Mouse (Mus musculus): ENCODE results near the gene Akap2.

The Akap2 gene

DNA sequence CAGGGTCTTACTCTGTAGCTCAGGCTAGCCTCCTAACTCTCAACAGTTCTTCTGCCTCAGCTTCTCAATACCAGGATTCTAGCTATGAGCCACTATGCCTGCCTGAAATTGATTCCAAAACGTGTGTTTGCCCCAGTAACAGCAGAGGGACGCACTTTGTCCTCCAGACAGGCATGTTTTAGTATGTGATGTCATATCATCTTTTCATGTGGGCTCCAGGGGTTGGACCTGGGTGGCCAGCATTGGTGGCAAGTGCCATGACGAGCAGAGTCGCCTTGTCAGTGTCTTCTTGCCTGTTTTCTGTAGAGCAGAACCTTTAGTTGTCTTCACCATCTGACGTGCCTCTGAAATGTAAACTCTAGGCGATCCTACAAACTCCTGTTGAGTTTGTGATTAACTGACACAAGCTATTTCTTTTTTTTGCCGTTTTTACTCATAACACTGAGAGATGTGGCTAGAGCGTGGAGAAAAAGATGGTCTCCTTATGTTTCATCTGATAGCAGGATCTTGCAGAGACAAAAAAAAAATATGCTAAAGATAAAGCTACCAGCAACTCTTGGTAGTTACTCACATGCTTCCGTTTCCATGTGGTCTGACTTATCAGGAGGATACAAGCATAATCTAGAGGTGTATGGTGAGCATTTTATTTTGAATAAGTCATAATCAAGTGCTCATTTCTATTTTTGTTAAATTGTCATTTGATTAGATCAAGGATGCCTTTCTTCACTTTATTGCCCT lies 80.3 kb downstream of the Akap2 start:
- no peak for DNase-seq (ENCODE audit: low read depth, low spot score)

GRCm38 (mm10) chr4:57798286-57799018 lies 81.0 kb downstream of the Akap2 start:
- no peak for DNase-seq (ENCODE audit: low read depth, low spot score)

GRCm38 (mm10) chr4:57799297-57799696 lies 81.8 kb downstream of the Akap2 start:
- no peak for DNase-seq (ENCODE audit: low read depth, low spot score)

DNA sequence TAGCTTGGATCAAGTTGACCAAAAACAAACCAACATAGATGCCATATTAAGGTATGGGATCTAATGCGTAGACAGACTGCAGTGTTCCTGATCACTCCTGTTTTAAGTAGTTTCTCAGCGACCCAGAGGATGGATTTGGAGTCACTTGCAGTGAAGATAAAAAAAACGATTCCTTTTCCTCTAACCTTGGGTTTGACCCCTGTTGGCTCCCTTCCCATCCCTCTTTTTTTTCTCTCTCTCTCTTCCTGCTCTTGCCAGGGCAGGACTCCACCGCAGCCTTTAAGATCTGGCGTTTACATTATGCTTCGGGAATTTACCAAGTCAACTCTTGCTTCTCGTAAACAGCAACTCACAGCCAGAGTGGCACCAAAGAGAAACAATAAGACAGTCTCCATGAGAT lies 83.8 kb downstream of the Akap2 start:
- DNase-seq (ENCODE audit: low read depth, low spot score): no peak

DNA sequence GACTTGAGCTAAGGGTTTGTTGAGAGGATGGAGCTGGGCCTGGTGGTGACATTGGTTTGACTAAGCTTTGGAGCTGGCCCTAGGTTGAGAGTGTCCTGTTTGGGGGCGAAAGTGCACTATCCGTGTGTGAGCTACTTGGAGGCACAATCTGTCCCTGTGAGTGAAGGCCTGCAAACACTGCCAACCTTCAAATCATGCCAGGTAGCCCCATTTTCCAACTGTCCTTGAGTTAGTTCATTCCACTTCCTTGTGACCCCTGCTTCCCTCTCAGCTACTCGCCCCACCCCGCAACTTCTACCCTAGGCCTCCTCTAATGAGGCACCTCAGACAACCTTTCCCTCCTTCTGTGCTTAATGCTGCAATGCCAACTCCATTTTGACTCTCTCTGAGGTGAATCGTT lies 84.5 kb downstream of the Akap2 start:
- no peak for DNase-seq (ENCODE audit: low read depth, low spot score)

- no peak for DNase-seq (ENCODE audit: low read depth, low spot score)
These were observed 85.0 kb downstream of the Akap2 start for GRCm38 (mm10) chr4:57802411-57802810.

DNA sequence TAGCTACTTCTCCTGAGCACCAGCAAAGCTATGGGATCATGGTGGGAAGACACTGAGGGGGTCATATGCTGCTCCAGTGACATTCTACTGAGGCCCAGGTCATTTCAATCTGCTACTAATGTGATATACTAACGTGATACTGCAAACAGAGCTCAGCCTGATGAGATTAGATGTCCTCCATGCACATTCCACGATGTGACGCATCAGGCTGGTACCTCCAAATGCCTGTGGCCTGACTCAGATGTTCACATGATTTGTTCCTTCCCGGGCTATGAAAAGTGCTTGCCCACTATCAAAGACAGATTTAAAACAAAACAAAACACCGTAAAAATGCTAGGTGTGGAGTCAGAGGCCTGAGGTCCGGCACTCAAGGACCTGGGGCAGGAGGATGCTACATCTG lies 87.4 kb downstream of the Akap2 start:
- no peak for DNase-seq (ENCODE audit: low read depth, low spot score)

GRCm38 (mm10) chr4:57809449-57809848 lies 92.0 kb downstream of the Akap2 start:
- DNase-seq (ENCODE audit: low read depth, low spot score): no peak

GRCm38 (mm10) chr4:57812075-57812474 lies 94.6 kb downstream of the Akap2 start:
- no peak for DNase-seq (ENCODE audit: low read depth, low spot score)

DNA sequence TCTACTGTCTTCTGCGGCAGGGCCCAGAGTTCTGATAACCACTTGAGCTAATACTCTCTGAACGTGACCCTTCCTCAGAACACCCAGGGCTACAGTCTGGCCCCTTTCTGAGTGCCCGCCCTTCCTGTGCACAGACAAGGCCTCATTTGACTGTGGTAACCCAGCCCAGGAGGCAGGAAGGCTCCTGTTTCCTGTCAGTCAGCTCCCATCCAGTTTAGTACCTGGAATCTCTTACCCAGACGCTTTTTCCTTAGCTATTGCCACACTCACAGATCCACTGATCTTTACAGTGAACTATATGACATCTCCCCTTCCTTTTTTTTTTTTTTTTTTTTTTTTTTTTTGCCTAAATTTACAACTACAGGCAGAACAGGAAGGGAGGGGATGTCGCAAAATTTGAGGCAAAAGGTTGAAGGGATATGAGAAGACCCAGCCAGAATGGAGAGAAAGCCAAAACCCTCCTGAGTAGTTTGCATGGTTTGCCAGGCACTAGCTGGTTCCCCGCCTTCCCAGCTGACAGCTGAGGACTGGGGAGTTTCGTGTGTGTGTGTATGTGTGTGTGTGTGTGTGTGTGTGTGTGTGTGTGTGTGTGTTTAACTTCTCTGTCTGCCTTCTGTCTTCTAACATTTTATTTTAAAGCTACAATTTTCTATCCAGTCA lies 95.6 kb downstream of the Akap2 start:
- no peak for DNase-seq (ENCODE audit: low read depth, low spot score)

DNA sequence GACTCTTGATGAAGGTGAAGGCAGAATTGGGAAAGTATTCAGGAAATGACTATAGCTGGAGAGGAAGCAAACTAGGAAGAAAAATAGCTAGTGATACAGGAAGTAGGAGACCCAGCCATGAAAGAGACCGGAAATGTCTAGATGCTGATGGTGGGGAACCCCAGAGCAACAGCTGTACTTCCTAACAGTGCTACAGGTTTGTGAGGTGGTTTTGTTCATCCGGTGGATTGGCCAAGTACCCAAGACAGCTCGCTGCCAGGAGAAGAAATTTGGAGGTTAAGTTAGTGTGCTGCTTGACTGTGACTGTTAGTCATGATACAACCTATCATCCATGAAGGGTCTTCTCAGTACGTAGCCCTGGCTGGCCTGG lies 96.1 kb downstream of the Akap2 start:
- no peak for DNase-seq (ENCODE audit: low read depth, low spot score)

GRCm38 (mm10) chr4:57815355-57815754 lies 97.9 kb downstream of the Akap2 start:
- DNase-seq (ENCODE audit: low read depth, low spot score): no peak

- DNase-seq (ENCODE audit: low read depth, low spot score): no peak
These were observed 98.7 kb downstream of the Akap2 start for GRCm38 (mm10) chr4:57816146-57816545.

DNA sequence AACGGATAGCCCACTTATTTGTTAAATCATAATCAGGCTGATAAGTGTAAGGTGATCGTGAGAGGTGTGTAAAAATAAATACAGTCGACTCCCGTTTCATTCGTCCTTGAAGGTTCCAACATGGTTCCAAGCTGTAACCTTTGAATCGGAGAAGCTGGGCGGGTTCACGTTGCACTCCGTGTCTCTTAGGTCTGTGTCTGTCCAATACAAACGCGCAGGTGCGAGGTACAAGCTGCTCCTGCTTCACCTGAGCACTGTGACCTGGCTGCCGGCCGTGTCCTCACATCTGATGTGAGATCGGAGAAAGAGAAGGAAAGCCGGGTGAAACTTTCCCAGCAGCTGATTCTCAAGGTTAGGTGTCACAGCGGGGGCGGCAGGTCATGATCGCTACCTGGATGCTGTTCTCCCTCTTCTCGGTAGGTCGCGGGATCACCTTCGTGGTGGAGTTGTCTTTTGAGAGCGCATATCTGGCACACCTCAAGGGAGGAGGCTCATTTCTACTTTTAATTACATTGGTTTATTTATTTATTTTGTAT lies 103.5 kb downstream of the Akap2 start:
- no peak for DNase-seq (ENCODE audit: low read depth, low spot score)

GRCm38 (mm10) chr4:57821556-57822356 lies 104.3 kb downstream of the Akap2 start:
- no peak for DNase-seq (ENCODE audit: low read depth, low spot score)

GRCm38 (mm10) chr4:57822641-57823040 lies 105.2 kb downstream of the Akap2 start:
- no peak for DNase-seq (ENCODE audit: low read depth, low spot score)

- no peak for DNase-seq (ENCODE audit: low read depth, low spot score)
These were observed 107.3 kb downstream of the Akap2 start for GRCm38 (mm10) chr4:57824626-57825240.

DNA sequence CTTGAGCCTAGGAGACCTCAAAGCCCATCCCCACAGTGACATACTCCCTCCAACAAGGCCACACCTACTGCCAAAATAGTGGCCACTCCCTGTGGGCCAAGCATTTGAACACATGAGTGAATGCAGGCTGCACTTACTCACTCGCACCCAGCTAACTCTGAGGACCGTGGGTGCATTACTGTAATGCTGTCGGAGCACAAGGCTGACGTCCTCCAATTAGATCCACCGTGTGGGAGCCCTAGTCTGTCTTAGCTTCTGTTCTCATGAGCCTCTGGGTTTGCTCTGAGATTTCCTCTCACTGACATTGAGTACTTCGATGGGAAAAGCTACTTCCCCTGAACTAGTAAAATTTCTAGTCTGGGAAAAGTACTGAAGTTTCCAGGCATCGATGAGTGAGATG lies 108.8 kb downstream of the Akap2 start:
- no peak for DNase-seq (ENCODE audit: low read depth, low spot score)

GRCm38 (mm10) chr4:57829131-57829530 lies 111.7 kb downstream of the Akap2 start:
- no peak for DNase-seq (ENCODE audit: low read depth, low spot score)

DNA sequence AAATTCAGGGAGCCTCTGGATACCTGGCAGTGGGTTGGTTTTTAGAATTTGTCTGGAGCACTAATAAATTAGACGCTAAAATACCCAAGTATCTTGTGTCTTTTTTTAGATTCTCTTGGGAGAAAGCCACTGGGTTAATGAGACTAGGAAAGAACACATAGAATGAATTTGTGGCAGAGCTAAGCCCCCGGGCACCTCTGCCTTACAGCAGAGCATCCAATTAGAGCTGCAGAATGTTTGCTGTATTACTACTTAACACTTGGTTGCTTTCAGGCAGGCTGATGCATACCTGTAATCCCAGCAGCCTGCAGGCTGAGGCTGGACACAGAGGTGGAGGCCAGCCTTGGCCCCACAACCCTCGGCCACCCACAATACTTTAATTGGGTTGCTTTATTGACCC lies 112.3 kb downstream of the Akap2 start:
- no peak for DNase-seq (ENCODE audit: low read depth, low spot score)

GRCm38 (mm10) chr4:57832318-57832717 lies 114.9 kb downstream of the Akap2 start:
- DNase-seq (ENCODE audit: low read depth, low spot score): no peak

All from retina, adult 2 months (tissue).